Mouse (Mus musculus): ENCODE measurements around the gene Phf3. TPM values are rescaled to one million over a fixed set of nuclear protein-coding genes. Genes with fewer than 3 reads are reported as not detected.

Phf3 gene
- polyA plus RNA-seq, 1 experiment = 9.9 TPM

- H3K79me3 ChIP-seq (ENCODE audit: low read depth) = no peaks in the 10 kb centered on the region
- H3ac ChIP-seq (ENCODE audit: control insufficient read depth, insufficient read length, low read depth) = no peak overlapping the region
- H3K4me3 ChIP-seq (ENCODE audit: insufficient read depth, poor library complexity, severe bottlenecking) = no peak overlapping the region
- TF ChIP-seq USF1 (IDR thresholded peaks at IDR 0.05; ENCODE audit: low read depth) (no peak), MYOD1 (IDR thresholded peaks at IDR 0.05; ENCODE audit: control insufficient read depth, insufficient read length, low read depth) (no peak), CEBPB (IDR thresholded peaks at IDR 0.05; ENCODE audit: low read depth) (no peak), FOSL1 (IDR thresholded peaks at IDR 0.05; ENCODE audit: insufficient read depth, low read length, poor library complexity, severe bottlenecking) (no peak), MAX (IDR thresholded peaks at IDR 0.05) (no peak), MYOG (IDR thresholded peaks at IDR 0.05; ENCODE audit: control insufficient read depth, extremely low read depth, insufficient read length) (no peak), CTCF (IDR thresholded peaks at IDR 0.05; ENCODE audit: control insufficient read depth, insufficient read depth, insufficient read length) (no peak)
- peaks cover 64% of the 10 kb centered on the region for H3K36me3 ChIP-seq (ENCODE audit: control insufficient read depth, insufficient read depth)
- H3K27me3 ChIP-seq (ENCODE audit: control insufficient read depth, insufficient read depth, insufficient read length) = no peaks in the 10 kb centered on the region
- no peaks in the 10 kb centered on the region for H3K79me2 ChIP-seq (ENCODE audit: control insufficient read depth, insufficient read depth)
These were observed 58.7 kb downstream of the Phf3 start for GRCm38 (mm10) chr1:30814987-30815386.

DNA sequence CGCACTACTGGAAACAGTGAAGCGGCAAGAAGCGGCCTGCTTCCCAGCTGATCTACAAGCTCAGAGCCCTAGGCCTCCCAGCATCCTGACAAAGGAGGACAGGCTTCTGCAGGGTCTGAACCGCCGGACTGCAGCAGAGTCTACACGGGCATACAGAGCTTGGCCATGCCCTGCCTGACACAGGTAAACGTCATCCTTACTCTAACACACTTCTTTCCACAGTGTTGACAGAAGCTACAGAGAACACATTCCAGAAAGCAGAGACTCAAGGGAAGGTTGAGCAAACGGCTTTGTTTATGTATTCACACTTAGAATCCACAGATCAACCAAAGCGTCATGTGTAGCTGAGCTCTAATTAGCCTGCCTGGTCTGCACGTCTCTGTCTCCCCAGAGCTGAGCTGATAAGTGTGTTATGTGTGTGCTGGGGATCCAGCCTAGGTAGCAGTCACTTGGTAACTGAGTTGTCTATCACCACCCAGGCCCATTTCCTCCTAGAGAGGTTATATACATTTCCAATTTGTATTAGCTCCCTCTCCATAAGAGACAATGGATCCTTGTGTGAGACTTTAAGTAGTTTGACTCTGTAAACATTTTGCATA, 65.5 kb downstream of the Phf3 start:
- H3K27me3 ChIP-seq (ENCODE audit: control insufficient read depth, insufficient read depth, insufficient read length) = no peaks in the 10 kb centered on the region
- H3K79me2 ChIP-seq (ENCODE audit: control insufficient read depth, insufficient read depth) = no peaks in the 10 kb centered on the region
- peaks cover 1% of the 10 kb centered on the region for H3K79me3 ChIP-seq (ENCODE audit: low read depth)
- H3ac ChIP-seq (ENCODE audit: control insufficient read depth, insufficient read length, low read depth) = no peak overlapping the region
- no peak for TF ChIP-seq MAX (IDR thresholded peaks at IDR 0.05)
- TF ChIP-seq MYOD1 (IDR thresholded peaks at IDR 0.05; ENCODE audit: control insufficient read depth, insufficient read length, low read depth) = no peak
- no peak for TF ChIP-seq MYOG (IDR thresholded peaks at IDR 0.05; ENCODE audit: control insufficient read depth, extremely low read depth, insufficient read length)
- TF ChIP-seq USF1 (IDR thresholded peaks at IDR 0.05; ENCODE audit: low read depth) = no peak
- no peak for TF ChIP-seq CEBPB (IDR thresholded peaks at IDR 0.05; ENCODE audit: low read depth)
- no peak for TF ChIP-seq CTCF (IDR thresholded peaks at IDR 0.05; ENCODE audit: control insufficient read depth, insufficient read depth, insufficient read length)
- TF ChIP-seq FOSL1 (IDR thresholded peaks at IDR 0.05; ENCODE audit: insufficient read depth, low read length, poor library complexity, severe bottlenecking) = no peak
- H3K4me3 ChIP-seq (ENCODE audit: insufficient read depth, poor library complexity, severe bottlenecking) = no peak overlapping the region
- peaks cover 93% of the 10 kb centered on the region for H3K36me3 ChIP-seq (ENCODE audit: control insufficient read depth, insufficient read depth)

GRCm38 (mm10) chr1:30805688-30806285, 67.9 kb downstream of the Phf3 start:
- peaks cover 1% of the 10 kb centered on the region for H3K79me3 ChIP-seq (ENCODE audit: low read depth)
- TF ChIP-seq MYOD1 (IDR thresholded peaks at IDR 0.05; ENCODE audit: control insufficient read depth, insufficient read length, low read depth) = no peak
- TF ChIP-seq CEBPB (IDR thresholded peaks at IDR 0.05; ENCODE audit: low read depth) = no peak
- TF ChIP-seq FOSL1 (IDR thresholded peaks at IDR 0.05; ENCODE audit: insufficient read depth, low read length, poor library complexity, severe bottlenecking) = no peak
- TF ChIP-seq CTCF (IDR thresholded peaks at IDR 0.05; ENCODE audit: control insufficient read depth, insufficient read depth, insufficient read length) = no peak
- no peak for TF ChIP-seq MYOG (IDR thresholded peaks at IDR 0.05; ENCODE audit: control insufficient read depth, extremely low read depth, insufficient read length)
- TF ChIP-seq USF1 (IDR thresholded peaks at IDR 0.05; ENCODE audit: low read depth) = no peak
- TF ChIP-seq MAX (IDR thresholded peaks at IDR 0.05) = no peak
- H3K27me3 ChIP-seq (ENCODE audit: control insufficient read depth, insufficient read depth, insufficient read length) = no peaks in the 10 kb centered on the region
- H3K4me3 ChIP-seq (ENCODE audit: insufficient read depth, poor library complexity, severe bottlenecking) = no peak overlapping the region
- H3K36me3 ChIP-seq (ENCODE audit: control insufficient read depth, insufficient read depth) = peaks cover 82% of the 10 kb centered on the region
- no peak overlapping the region for H3ac ChIP-seq (ENCODE audit: control insufficient read depth, insufficient read length, low read depth)
- H3K79me2 ChIP-seq (ENCODE audit: control insufficient read depth, insufficient read depth) = no peaks in the 10 kb centered on the region

DNA sequence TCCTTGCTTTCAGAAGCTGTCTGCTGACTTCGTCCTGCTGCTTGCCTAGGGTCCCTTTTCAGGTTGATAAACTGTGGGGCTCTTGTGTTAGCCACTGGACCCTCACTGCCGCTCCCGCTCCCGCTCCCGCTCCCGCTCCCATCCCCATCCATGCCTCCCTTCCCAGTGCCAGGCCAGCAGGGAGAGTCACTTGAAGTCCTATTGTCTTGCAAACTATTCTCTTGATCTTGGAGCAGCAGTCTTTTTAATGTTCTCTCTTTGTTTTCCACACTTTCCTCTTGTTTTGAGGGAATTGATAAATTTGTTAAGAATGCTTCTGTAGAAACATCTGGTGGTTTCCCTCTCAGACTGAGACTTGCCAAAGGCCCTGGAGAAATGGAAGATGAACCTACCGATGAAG, 68.8 kb downstream of the Phf3 start:
- TF ChIP-seq MYOD1 (IDR thresholded peaks at IDR 0.05; ENCODE audit: control insufficient read depth, insufficient read length, low read depth) (no peak), CEBPB (IDR thresholded peaks at IDR 0.05; ENCODE audit: low read depth) (no peak), FOSL1 (IDR thresholded peaks at IDR 0.05; ENCODE audit: insufficient read depth, low read length, poor library complexity, severe bottlenecking) (no peak), MYOG (IDR thresholded peaks at IDR 0.05; ENCODE audit: control insufficient read depth, extremely low read depth, insufficient read length) (no peak), CTCF (IDR thresholded peaks at IDR 0.05; ENCODE audit: control insufficient read depth, insufficient read depth, insufficient read length) (no peak), MAX (IDR thresholded peaks at IDR 0.05) (no peak), USF1 (IDR thresholded peaks at IDR 0.05; ENCODE audit: low read depth) (no peak)
- H3K79me3 ChIP-seq (ENCODE audit: low read depth) = peaks cover 1% of the 10 kb centered on the region
- no peaks in the 10 kb centered on the region for H3K79me2 ChIP-seq (ENCODE audit: control insufficient read depth, insufficient read depth)
- peaks cover 73% of the 10 kb centered on the region for H3K36me3 ChIP-seq (ENCODE audit: control insufficient read depth, insufficient read depth)
- H3K4me3 ChIP-seq (ENCODE audit: insufficient read depth, poor library complexity, severe bottlenecking) = no peak overlapping the region
- no peak overlapping the region for H3ac ChIP-seq (ENCODE audit: control insufficient read depth, insufficient read length, low read depth)
- no peaks in the 10 kb centered on the region for H3K27me3 ChIP-seq (ENCODE audit: control insufficient read depth, insufficient read depth, insufficient read length)

DNA sequence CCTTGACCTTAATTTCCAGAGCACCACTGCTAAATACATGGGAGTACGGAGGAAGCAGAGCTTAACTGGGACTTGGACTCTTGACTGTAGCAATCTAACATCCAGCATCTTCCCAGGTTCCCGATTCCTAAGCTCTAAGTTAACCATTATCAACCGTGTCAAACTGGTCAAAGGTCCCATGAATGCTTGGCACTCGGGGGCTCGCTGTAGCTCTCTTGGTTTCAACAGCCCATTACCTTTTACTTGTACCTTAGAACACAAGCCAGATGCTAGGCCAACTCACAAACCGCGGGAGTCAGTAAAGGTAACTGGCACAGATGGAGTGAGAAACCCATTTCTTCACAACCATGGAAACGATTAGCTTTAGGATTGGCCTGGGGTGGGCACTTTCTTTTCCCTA, 71.8 kb downstream of the Phf3 start:
- peaks cover 43% of the 10 kb centered on the region for H3K36me3 ChIP-seq (ENCODE audit: control insufficient read depth, insufficient read depth)
- no peaks in the 10 kb centered on the region for H3K79me3 ChIP-seq (ENCODE audit: low read depth)
- H3K27me3 ChIP-seq (ENCODE audit: control insufficient read depth, insufficient read depth, insufficient read length) = no peaks in the 10 kb centered on the region
- H3K4me3 ChIP-seq (ENCODE audit: insufficient read depth, poor library complexity, severe bottlenecking) = no peak overlapping the region
- no peak for TF ChIP-seq CEBPB (IDR thresholded peaks at IDR 0.05; ENCODE audit: low read depth)
- no peak for TF ChIP-seq FOSL1 (IDR thresholded peaks at IDR 0.05; ENCODE audit: insufficient read depth, low read length, poor library complexity, severe bottlenecking)
- TF ChIP-seq MYOD1 (IDR thresholded peaks at IDR 0.05; ENCODE audit: control insufficient read depth, insufficient read length, low read depth) = no peak
- no peak for TF ChIP-seq MYOG (IDR thresholded peaks at IDR 0.05; ENCODE audit: control insufficient read depth, extremely low read depth, insufficient read length)
- no peak for TF ChIP-seq MAX (IDR thresholded peaks at IDR 0.05)
- no peak for TF ChIP-seq CTCF (IDR thresholded peaks at IDR 0.05; ENCODE audit: control insufficient read depth, insufficient read depth, insufficient read length)
- no peak for TF ChIP-seq USF1 (IDR thresholded peaks at IDR 0.05; ENCODE audit: low read depth)
- H3ac ChIP-seq (ENCODE audit: control insufficient read depth, insufficient read length, low read depth) = no peak overlapping the region
- no peaks in the 10 kb centered on the region for H3K79me2 ChIP-seq (ENCODE audit: control insufficient read depth, insufficient read depth)

All from C2C12 (cell line).